Mouse (Mus musculus): Measurements from ENCODE around the gene Enox1.
A peak's percentile ranks its signal among the peaks of the same experiment; 100 is the strongest.

Gene Enox1

GRCm38 (mm10) chr14:77456876-77457275 lies 300.3 kb downstream of the Enox1 start:
- DNase-seq (ENCODE audit: low spot score), result no peak

- peak; percentile 11 for DNase-seq (ENCODE audit: low spot score)
These were observed 301.7 kb downstream of the Enox1 start for GRCm38 (mm10) chr14:77458217-77458616.

GRCm38 (mm10) chr14:77463919-77464318 lies 307.4 kb downstream of the Enox1 start:
- DNase-seq (ENCODE audit: low spot score), result no peak

GRCm38 (mm10) chr14:77464782-77465181 lies 308.2 kb downstream of the Enox1 start:
- no peak for DNase-seq (ENCODE audit: low spot score)

- no peak for DNase-seq (ENCODE audit: low spot score)
These were observed 314.0 kb downstream of the Enox1 start for GRCm38 (mm10) chr14:77470577-77470976.

GRCm38 (mm10) chr14:77473501-77473900 lies 316.9 kb downstream of the Enox1 start:
- no peak for DNase-seq (ENCODE audit: low spot score)

- no peak for DNase-seq (ENCODE audit: low spot score)
These were observed 317.5 kb downstream of the Enox1 start for GRCm38 (mm10) chr14:77474026-77474425.

- no peak for DNase-seq (ENCODE audit: low spot score)
These were observed 318.7 kb downstream of the Enox1 start for GRCm38 (mm10) chr14:77475134-77475820.

- no peak for DNase-seq (ENCODE audit: low spot score)
These were observed 321.1 kb downstream of the Enox1 start for GRCm38 (mm10) chr14:77477704-77478103.

- no peak for DNase-seq (ENCODE audit: low spot score)
These were observed 321.6 kb downstream of the Enox1 start for GRCm38 (mm10) chr14:77478210-77478609.

GRCm38 (mm10) chr14:77478692-77479091 lies 322.1 kb downstream of the Enox1 start:
- no peak for DNase-seq (ENCODE audit: low spot score)

- DNase-seq (ENCODE audit: low spot score), result peak; percentile 13
These were observed 326.5 kb downstream of the Enox1 start for GRCm38 (mm10) chr14:77483076-77483475.

- DNase-seq (ENCODE audit: low spot score), result no peak
These were observed 328.4 kb downstream of the Enox1 start for GRCm38 (mm10) chr14:77484951-77485447.

GRCm38 (mm10) chr14:77490699-77491098 lies 334.1 kb downstream of the Enox1 start:
- no peak for DNase-seq (ENCODE audit: low spot score)

- no peak for DNase-seq (ENCODE audit: low spot score)
These were observed 335.2 kb downstream of the Enox1 start for GRCm38 (mm10) chr14:77491731-77492130.

GRCm38 (mm10) chr14:77499996-77500581 lies 343.5 kb downstream of the Enox1 start:
- no peak for DNase-seq (ENCODE audit: low spot score)

GRCm38 (mm10) chr14:77504458-77505135 lies 348.0 kb downstream of the Enox1 start:
- DNase-seq (ENCODE audit: low spot score), result no peak

- DNase-seq (ENCODE audit: low spot score), result no peak
These were observed 349.8 kb downstream of the Enox1 start for GRCm38 (mm10) chr14:77506341-77506740.

- DNase-seq (ENCODE audit: low spot score), result peak; percentile 8
These were observed 351.5 kb downstream of the Enox1 start for GRCm38 (mm10) chr14:77508036-77508435.

- DNase-seq (ENCODE audit: low spot score), result no peak
These were observed 352.5 kb downstream of the Enox1 start for GRCm38 (mm10) chr14:77509042-77509441.

- no peak for DNase-seq (ENCODE audit: low spot score)
These were observed 353.4 kb downstream of the Enox1 start for GRCm38 (mm10) chr14:77509924-77510323.

GRCm38 (mm10) chr14:77511137-77511870 lies 354.7 kb downstream of the Enox1 start:
- no peak for DNase-seq (ENCODE audit: low spot score)

Data from yolk sac, embryonic 10.5 days (tissue).